Mouse (Mus musculus) cerebellum, postnatal 36 days (tissue): ENCODE measurements around the gene Mtcp1.

Source experiments
- DNase-seq, 2 experiments: peaks; one replicate each; pipeline ENCODE4 v3.0.0; 2021 to 2022; ENCODE audit warnings: mixed read lengths in 2 of 2

Mtcp1 gene

GRCm38 (mm10) chrX:75415936-75416785 is at the start of gene Mtcp1, which contains the start of the genes Cmc4 and Brcc3:
Gene Mtcp1 (minus strand): TSS chrX:75416588.
Gene Cmc4 (minus strand): TSS chrX:75416584.
Gene Brcc3 (plus strand): TSS chrX:75416628.
- peak; percentile 83 to 85 for DNase-seq

GRCm38 (mm10) chrX:75454597-75454996 is 38.2 kb upstream of the Mtcp1 start:
- DNase-seq = no peak

- DNase-seq = no peak
These were observed 6.7 kb downstream of the Mtcp1 start for GRCm38 (mm10) chrX:75409711-75410110.

- DNase-seq = no peak
These were observed 13.0 kb downstream of the Mtcp1 start for GRCm38 (mm10) chrX:75403350-75403749.

- DNase-seq = no peak
These were observed 13.7 kb downstream of the Mtcp1 start for GRCm38 (mm10) chrX:75402668-75403067.

- no peak for DNase-seq
These were observed 16.9 kb downstream of the Mtcp1 start for GRCm38 (mm10) chrX:75399471-75399870.

GRCm38 (mm10) chrX:75382195-75382771 is 34.1 kb downstream of the Mtcp1 start, which contains the start of the genes Fundc2 and F8:
Gene Fundc2 (plus strand): TSS chrX:75382399.
Gene F8 (minus strand): TSS chrX:75382615.
- peak; percentile 52 to 79 for DNase-seq

GRCm38 (mm10) chrX:75381699-75382098 is 34.7 kb downstream of the Mtcp1 start:
- DNase-seq = no peak

GRCm38 (mm10) chrX:75381176-75381575 is 35.2 kb downstream of the Mtcp1 start:
- no peak for DNase-seq

- no peak for DNase-seq
These were observed 39.6 kb downstream of the Mtcp1 start for GRCm38 (mm10) chrX:75376815-75377214.

- DNase-seq = no peak
These were observed 43.5 kb downstream of the Mtcp1 start for GRCm38 (mm10) chrX:75372666-75373425.

- DNase-seq = no peak
These were observed 46.2 kb downstream of the Mtcp1 start for GRCm38 (mm10) chrX:75370197-75370596.
